Mouse (Mus musculus): ENCODE results near the gene Zic5. TPM values are rescaled to one million over a fixed set of nuclear protein-coding genes. Genes with fewer than 3 reads are reported as not detected.
"Not testable (repeated sequence)": the region's sequence is repeated elsewhere in the genome, so short reads cannot be mapped to it uniquely, and the experiment has no call there.

Gene Zic5
- polyA plus RNA-seq, 3 experiments from 2014 or later, result 0.27 TPM; not detected in 2

GRCm38 (mm10) chr14:122463734-122464341 is 1.6 kb downstream of the Zic5 start:
- peak; percentile 63 for ATAC-seq

GRCm38 (mm10) chr14:122463080-122463691 is 2.3 kb downstream of the Zic5 start:
- no peak for ATAC-seq

GRCm38 (mm10) chr14:122462689-122463079 is 2.8 kb downstream of the Zic5 start:
- no peak for ATAC-seq

- no peak for ATAC-seq
Measured at GRCm38 (mm10) chr14:122461966-122462365, 3.5 kb downstream of the Zic5 start.

- no peak for ATAC-seq
Measured at GRCm38 (mm10) chr14:122461500-122461899, 4.0 kb downstream of the Zic5 start.

GRCm38 (mm10) chr14:122460226-122460625 is 5.3 kb downstream of the Zic5 start:
- no peak for ATAC-seq

GRCm38 (mm10) chr14:122459776-122460175 is 5.7 kb downstream of the Zic5 start:
- ATAC-seq, result no peak

GRCm38 (mm10) chr14:122459332-122459731 is 6.1 kb downstream of the Zic5 start:
- not testable (repeated sequence) for ATAC-seq

- ATAC-seq, result no peak
Measured at GRCm38 (mm10) chr14:122455562-122455958, 9.9 kb downstream of the Zic5 start.

GRCm38 (mm10) chr14:122454901-122455561 is 10.4 kb downstream of the Zic5 start:
- ATAC-seq, result no peak

GRCm38 (mm10) chr14:122453996-122454738 is 11.3 kb downstream of the Zic5 start:
- ATAC-seq, result no peak

- ATAC-seq, result no peak
Measured at GRCm38 (mm10) chr14:122453388-122453995, 12.0 kb downstream of the Zic5 start.

GRCm38 (mm10) chr14:122452701-122453387 is 12.6 kb downstream of the Zic5 start:
- no peak for ATAC-seq

- no peak for ATAC-seq
Measured at GRCm38 (mm10) chr14:122451551-122452145, 13.8 kb downstream of the Zic5 start.

- no peak for ATAC-seq
Measured at GRCm38 (mm10) chr14:122450496-122451382, 14.7 kb downstream of the Zic5 start, which contains the start of gene Gm5089. TSS of gene Gm5089 (minus strand) at chr14:122451115.

- ATAC-seq, result no peak
Measured at GRCm38 (mm10) chr14:122449601-122450495, 15.6 kb downstream of the Zic5 start.

GRCm38 (mm10) chr14:122436850-122437249 is 28.6 kb downstream of the Zic5 start:
- ATAC-seq, result no peak

- ATAC-seq, result no peak
Measured at GRCm38 (mm10) chr14:122434039-122434438, 31.4 kb downstream of the Zic5 start.

GRCm38 (mm10) chr14:122432558-122432957 is 32.9 kb downstream of the Zic5 start:
- ATAC-seq, result no peak

GRCm38 (mm10) chr14:122427654-122428053 is 37.8 kb downstream of the Zic5 start:
- ATAC-seq, result no peak

All from inflammation-experienced regulatory T-cells, adult 6 months (primary cell).